Mouse (Mus musculus) liver, embryonic 14.5 days (tissue): ENCODE data around the gene Mpv17l. TPM values are rescaled to one million over a fixed set of nuclear protein-coding genes. Genes with fewer than 3 reads are reported as not detected.
"Not testable (repeated sequence)": the region's sequence is repeated elsewhere in the genome, so short reads cannot be mapped to it uniquely, and the experiment has no call there.

Source experiments
- ATAC-seq: fragments of 200-750 bp; cut with Nextera tagmentation; 2 replicates; pipeline ENCODE4 v1.8.0; 2017; ENCODE audit warnings: moderate number of reproducible peaks, mild to moderate bottlenecking, moderate library complexity; ENCODE audit not compliant: insufficient read depth
- DNase-seq, 3 experiments: peaks; one replicate each; pipeline ENCODE4 v3.0.0-alpha.2; 2012 to 2013; ENCODE audit warnings: low read depth in 3 of 3, low spot score in 3 of 3
- H3K27ac ChIP-seq: fragments of 300-500 bp; sonication (generic); 2 replicates; pipeline ENCODE4 v1.5.1; 2014; ENCODE audit warnings: moderate library complexity, mild to moderate bottlenecking, control low read depth, inconsistent platforms
- H3K27me3 ChIP-seq: fragments of 300-500 bp; sonication (generic); 2 replicates; pipeline ENCODE4 v1.6.1; 2014; ENCODE audit warnings: mild to moderate bottlenecking, low read length, moderate library complexity; ENCODE audit not compliant: control insufficient read depth, insufficient read depth
- H3K36me3 ChIP-seq: fragments of 300-500 bp; sonication (generic); replicated peaks from 2 replicates; pipeline ENCODE4 v1.6.1; 2014; ENCODE audit warnings: low read depth; ENCODE audit not compliant: control insufficient read depth, insufficient read depth
- H3K4me1 ChIP-seq, 2 experiments: fragments of 200-500 bp in 1 of 2; fragments of 300-500 bp in 1 of 2; sonication (generic) in 1 of 2; replicated peaks; 2 replicates each; pipeline ENCODE4 v1.6.1; 2012 to 2014; ENCODE audit warnings: antibody characterized with exemption in 1 of 2, inconsistent platforms in 1 of 2, low read length in 1 of 2; ENCODE audit not compliant: control insufficient read depth in 2 of 2, insufficient read depth in 2 of 2
- H3K4me2 ChIP-seq: fragments of 300-500 bp; sonication (generic); 2 replicates; pipeline ENCODE4 v1.6.1; 2014; ENCODE audit warnings: low read depth, mild to moderate bottlenecking, control low read depth, moderate library complexity
- H3K4me3 ChIP-seq, 2 experiments: fragments of 200-500 bp in 1 of 2; fragments of 300-500 bp in 1 of 2; sonication (generic) in 1 of 2; 2 replicates each; pipeline ENCODE4 v1.5.1; 2012 to 2014; ENCODE audit warnings: low read depth in 2 of 2, low read length in 2 of 2, mild to moderate bottlenecking in 2 of 2, control low read depth in 1 of 2, inconsistent platforms in 1 of 2, moderate library complexity in 1 of 2; ENCODE audit not compliant: insufficient read depth in 1 of 2
- H3K9ac ChIP-seq: fragments of 300-500 bp; sonication (generic); replicated peaks from 2 replicates; pipeline ENCODE4 v1.6.1; 2014; ENCODE audit warnings: mild to moderate bottlenecking, control low read depth, moderate library complexity
- H3K9me3 ChIP-seq: fragments of 300-500 bp; sonication (generic); 2 replicates; pipeline ENCODE4 v1.6.1; 2016; ENCODE audit warnings: low read length, mixed read lengths; ENCODE audit not compliant: control insufficient read depth
- CTCF ChIP-seq: IDR thresholded peaks from 2 replicates; pipeline ENCODE4 v1.5.1; 2016; ENCODE audit warnings: antibody characterized with exemption, low read depth, control low read depth
- EP300 ChIP-seq: IDR thresholded peaks from 2 replicates; pipeline ENCODE4 v1.6.1; 2016; ENCODE audit warnings: antibody characterized with exemption, low read depth
- WGBS: fragments of 180-500 bp; shearing (Covaris S2); extraction: QIAGEN DNeasy Blood & Tissue Kit; methylation state at CpG from one replicate; pipeline ENCODE4 v1.1.7; 2014; ENCODE audit not compliant: insufficient replicate concordance; 5-methylcytosine and 5-hydroxymethylcytosine counted together
- polyA plus RNA-seq, 2 experiments: library from polyadenylated mRNA; depleted of rRNA in 1 of 2; stranded (reverse) in 1 of 2; unstranded in 1 of 2; fragments of >200 nt; fragmentation: Nextera tagmentation in 1 of 2; extraction: Ambion mirVana in 1 of 2; gene quantifications; 2 replicates each; pipeline versions ENCODE4 v1.2.1 to v1.2.3; 2012 to 2014

Gene Mpv17l
- polyA plus RNA-seq (2012; rRNA removed) (0.54 and 0.75 TPM in 2 replicates), polyA plus RNA-seq (2014; fragmentation: Nextera tagmentation; extraction: Ambion mirVana) (1.5 and 1.6 TPM in 2 replicates)

DNA sequence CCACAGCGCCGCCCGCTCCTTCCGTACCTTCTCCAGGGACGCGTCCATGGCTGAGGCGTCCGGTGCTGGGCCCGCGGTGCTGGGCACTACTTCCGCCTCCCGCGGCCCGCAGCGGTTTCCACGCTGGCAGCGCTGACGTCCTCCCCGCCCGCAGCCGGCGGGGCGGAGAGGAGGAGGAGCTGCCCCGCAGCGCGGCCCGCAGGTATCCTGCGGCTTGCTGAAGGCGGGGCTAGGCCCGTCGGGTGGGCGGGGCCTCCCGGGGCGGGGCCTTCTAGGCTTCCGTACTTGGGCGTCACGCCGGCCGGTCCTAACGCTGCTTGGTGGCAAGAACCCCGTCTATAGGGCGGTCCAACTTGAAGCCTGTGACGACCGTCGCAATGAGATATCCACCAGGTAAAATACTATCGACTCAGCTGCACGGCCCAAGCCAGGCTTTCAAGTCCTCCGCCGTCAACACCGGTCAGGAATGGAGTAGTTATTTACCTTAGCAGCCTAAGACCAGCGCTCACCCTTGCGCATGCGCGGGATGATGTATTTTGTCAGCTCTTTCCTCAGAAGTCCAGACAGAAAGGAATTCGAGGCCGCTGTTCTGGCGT is at the start of gene Mpv17l, which contains the start of gene Pdxdc1:
Gene Mpv17l, plus strand, starts transcription at position 274 of the 596 bp plus-strand sequence.
Gene Pdxdc1, minus strand, starts transcription at position 244 of the 596 bp plus-strand sequence.
- Histone ChIP-seq H3K4me1 (peaks cover 6 to 19% of the 10 kb centered on the region in 2 experiments), H3K36me3 (no peaks in the 10 kb centered on the region), H3K4me2 (peak within 1 kb of the TSS; percentile 84), H3K4me3 (peak within 1 kb of the TSS; percentile 94 to 95), H3K9ac (peak within 1 kb of the TSS; percentile 93), H3K9me3 (no peaks in the 10 kb centered on the region), H3K27ac (peak within 1 kb of the TSS; percentile 84), H3K27me3 (no peaks in the 10 kb centered on the region)
- 0% methylated on average over 57 of the region's 57 CpGs for WGBS
- DNase-seq (peak; percentile 89 to 93 (median 92)), ATAC-seq (peak; percentile 96)
- TF ChIP-seq EP300 = no peak
- TF ChIP-seq CTCF = no peak

DNA sequence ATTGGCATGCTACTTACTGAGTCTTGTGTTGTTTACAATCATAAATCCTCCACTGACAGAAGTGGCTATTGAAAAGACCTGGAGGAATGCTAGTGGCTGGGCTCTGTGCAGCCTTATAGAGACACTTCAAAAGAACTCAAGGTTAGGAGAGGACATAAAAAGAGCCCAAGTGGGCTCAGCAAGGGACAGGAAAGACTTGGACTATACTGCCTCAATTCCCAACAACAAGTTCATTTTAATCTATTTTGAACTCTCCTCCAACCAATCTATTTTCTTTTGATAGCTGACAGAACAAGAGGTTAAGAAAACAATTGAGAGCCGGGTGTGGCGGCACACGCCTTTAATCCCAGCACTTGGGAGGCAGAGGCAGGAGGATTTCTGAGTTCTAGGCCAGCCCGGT is 49.1 kb upstream of the Mpv17l start:
- Histone ChIP-seq H3K36me3 (no peaks in the 10 kb centered on the region; the same call in none of the 2 replicates), H3K9me3 (no peaks in the 10 kb centered on the region), H3K27ac (no peak overlapping the region), H3K4me1 (no peaks in the 10 kb centered on the region), H3K9ac (no peak overlapping the region), H3K27me3 (no peaks in the 10 kb centered on the region), H3K4me3 (no peak overlapping the region), H3K4me2 (no peak overlapping the region)
- WGBS = 84% methylated on average over 4 of the region's 4 CpGs
- ATAC-seq (no peak), DNase-seq (no peak)
- TF ChIP-seq EP300 (no peak), CTCF (no peak)

GRCm38 (mm10) chr16:13866076-13866475 is 36.9 kb upstream of the Mpv17l start:
- H3K4me2 ChIP-seq = no peak overlapping the region
- no peak for TF ChIP-seq EP300
- TF ChIP-seq CTCF = no peak
- H3K4me1 ChIP-seq = peaks cover 0 to 3% of the 10 kb centered on the region in 2 experiments; a peak in 1 of 4 replicates
- ATAC-seq (no peak), DNase-seq (no peak)
- no peaks in the 10 kb centered on the region for H3K9me3 ChIP-seq
- no peak overlapping the region for H3K27ac ChIP-seq
- H3K4me3 ChIP-seq = no peak overlapping the region
- WGBS = 32% methylated on average over 4 of the region's 4 CpGs
- no peaks in the 10 kb centered on the region for H3K27me3 ChIP-seq
- H3K9ac ChIP-seq = no peak overlapping the region
- H3K36me3 ChIP-seq = peaks cover 7% of the 10 kb centered on the region; the same call in 1 of the 2 replicates

DNA sequence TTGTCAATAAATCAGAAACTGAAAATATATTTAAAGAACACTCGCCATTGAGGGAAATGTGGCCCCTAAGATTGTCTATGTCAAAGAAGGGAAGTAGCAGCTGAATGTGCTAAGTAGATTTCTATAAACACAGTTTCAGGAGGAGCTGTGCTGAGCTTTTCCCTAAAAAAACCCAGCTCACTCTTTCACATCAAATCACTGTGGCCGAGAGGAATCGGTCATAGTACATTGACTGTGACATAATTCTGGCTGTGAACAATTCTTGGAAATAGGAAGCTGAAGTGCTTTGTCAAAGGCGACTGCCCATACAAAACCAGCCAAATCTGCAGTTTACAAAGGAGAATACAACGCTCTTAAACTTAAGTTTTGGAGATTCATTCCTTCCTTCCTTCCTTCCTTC is 36.3 kb upstream of the Mpv17l start:
- Histone ChIP-seq H3K4me1 (peaks cover 0 to 3% of the 10 kb centered on the region in 2 experiments; a peak in 1 of 4 replicates), H3K4me3 (no peak overlapping the region), H3K9ac (no peak overlapping the region), H3K36me3 (peaks cover 7% of the 10 kb centered on the region; the same call in 1 of the 2 replicates), H3K27me3 (no peaks in the 10 kb centered on the region), H3K9me3 (no peaks in the 10 kb centered on the region), H3K27ac (no peak overlapping the region), H3K4me2 (no peak overlapping the region)
- whole genome bisulfite sequencing = 51% methylated on average over 5 of the region's 5 CpGs
- no peak for ATAC-seq
- no peak for DNase-seq
- no peak for TF ChIP-seq EP300
- TF ChIP-seq CTCF = no peak

DNA sequence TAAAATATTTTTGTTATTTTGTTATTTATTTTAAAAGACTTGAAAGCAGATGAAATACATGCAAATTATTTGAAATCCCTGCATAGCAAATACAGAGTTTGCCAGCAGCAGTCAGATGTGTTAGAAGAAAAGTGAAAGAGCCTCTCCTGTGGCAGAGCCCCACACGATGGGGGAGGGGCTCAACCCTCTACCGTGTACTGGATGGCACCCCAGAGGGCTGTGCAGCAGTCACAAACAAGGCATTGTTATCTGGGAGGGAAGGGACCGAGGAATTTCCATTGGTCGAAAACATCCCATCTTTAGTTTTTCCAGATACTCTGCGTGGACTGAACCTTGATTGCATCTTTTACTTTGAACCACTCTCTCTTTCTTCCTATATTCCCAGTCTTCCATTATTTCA is 35.6 kb upstream of the Mpv17l start:
- WGBS = 51% methylated on average over 5 of the region's 5 CpGs
- H3K9ac ChIP-seq, H3K27ac ChIP-seq, DNase-seq, H3K4me1 ChIP-seq, ATAC-seq, H3K9me3 ChIP-seq, H3K27me3 ChIP-seq, H3K36me3 ChIP-seq, H3K4me3 ChIP-seq: not testable (repeated sequence)
- peak overlapping the region; percentile 39; the same call in 1 of the 2 replicates for H3K4me2 ChIP-seq
